Mouse (Mus musculus) megakaryocyte-erythroid progenitor cell, adult 5 weeks (primary cell): ENCODE results near the gene Ugt2b1. TPM values are rescaled to one million over a fixed set of nuclear protein-coding genes. Genes with fewer than 3 reads are reported as not detected.

Experiments
- polyA plus RNA-seq: library from polyadenylated mRNA; stranded (reverse); fragments of >175 nt; gene quantifications from 2 replicates; pipeline ENCODE4 v1.2.3, GENCODE M21; 2012

Gene Ugt2b1
- 0.02 TPM in 1 of 2 replicates, not detected in the other for polyA plus RNA-seq

GRCm38 (mm10) chr5:86926426-86926825 is at the start of gene Ugt2b1:
Ugt2b1 (minus strand) TSS chr5:86926530.

GRCm38 (mm10) chr5:86906758-86907157 is 19.6 kb downstream of the Ugt2b1 start, which contains the start of gene Ugt2b34:
Ugt2b34 (minus strand) TSS chr5:86906937.

Other genes starting within 250 kb of the Ugt2b1 start
- gene Tmprss11e, start 180.7 kb downstream of the Ugt2b1 start, polyA plus RNA-seq: not detected in 2 replicates
- 26.3 and 43.5 TPM in 2 replicates for gene Ythdc1, start 122.3 kb downstream of the Ugt2b1 start, polyA plus RNA-seq
- not detected in 2 replicates for gene Ugt2b34, start 19.6 kb downstream of the Ugt2b1 start, polyA plus RNA-seq
- gene Ugt2b35, start 74.3 kb upstream of the Ugt2b1 start, polyA plus RNA-seq: not detected in 2 replicates
- gene Ugt2b36, start 166.0 kb upstream of the Ugt2b1 start, polyA plus RNA-seq: not detected in 2 replicates
- gene Ugt2b5, start 213.8 kb upstream of the Ugt2b1 start, polyA plus RNA-seq: not detected in 2 replicates